Mouse (Mus musculus): ENCODE measurements around the gene Zdhhc5.

The Zdhhc5 gene

DNA sequence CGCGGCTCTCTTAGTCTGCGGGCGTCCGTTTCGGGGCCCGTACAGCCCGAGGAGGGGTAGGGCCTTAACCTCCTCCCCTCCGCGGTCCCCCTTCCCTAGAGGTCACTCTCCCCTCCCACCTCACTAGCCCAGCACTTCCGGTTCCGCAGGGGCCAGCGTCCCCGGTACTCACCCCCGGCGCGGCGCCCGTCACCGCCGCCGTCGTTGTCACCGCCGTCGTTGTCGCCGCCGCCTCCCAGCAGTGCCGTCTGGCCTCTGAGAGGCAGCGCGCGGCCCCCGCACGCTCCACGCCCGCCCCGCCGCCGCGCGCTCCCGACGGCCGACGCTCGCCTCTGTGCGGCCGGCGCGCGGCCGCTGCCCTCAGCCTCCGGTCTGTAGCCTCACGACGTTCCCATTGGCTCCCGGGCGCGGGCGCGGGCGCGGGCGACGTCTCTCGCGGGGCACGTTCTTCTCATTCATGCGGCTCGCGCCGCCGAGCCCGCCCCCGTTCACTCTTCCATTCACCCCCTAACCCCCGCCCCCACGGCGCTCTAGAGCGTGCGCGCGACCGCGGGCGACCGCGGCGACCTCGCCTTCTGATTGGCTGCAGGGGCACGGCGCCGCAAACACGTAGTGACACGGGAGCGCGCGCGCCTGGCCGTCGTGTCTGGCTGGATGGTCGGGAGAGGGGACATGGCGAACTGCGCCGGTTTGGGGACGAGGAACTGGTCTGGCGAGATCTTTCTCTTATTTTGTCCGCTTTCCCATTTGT is at the start of gene Zdhhc5:
Gene Zdhhc5, minus strand, starts transcription at position 370 of the 751 bp plus-strand sequence.
- peak; percentile 97 for DNase-seq (ENCODE audit: low read depth, low spot score)

GRCm38 (mm10) chr2:84762818-84763217 is 47.8 kb upstream of the Zdhhc5 start:
- no peak for DNase-seq (ENCODE audit: low read depth, low spot score)

DNA sequence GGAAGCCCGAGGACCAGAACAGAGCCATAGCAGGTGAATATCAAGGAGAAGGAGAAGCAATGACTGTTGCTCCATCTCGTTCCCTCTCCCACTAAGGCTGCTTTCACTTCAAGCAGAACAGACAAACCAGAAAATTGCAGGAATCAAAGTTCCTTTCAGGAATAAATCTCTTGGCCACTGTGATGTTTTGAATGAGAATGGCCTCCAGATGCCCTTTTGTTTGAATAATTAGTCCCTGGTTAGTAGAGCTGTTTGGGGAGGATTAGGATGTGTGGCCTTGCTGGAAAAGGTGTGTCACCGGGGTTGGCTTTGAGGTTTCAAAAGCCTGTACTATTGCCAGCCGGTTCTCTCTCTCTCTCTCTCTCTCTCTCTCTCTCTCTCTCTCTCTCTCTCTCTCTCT is 47.3 kb upstream of the Zdhhc5 start:
- DNase-seq (ENCODE audit: low read depth, low spot score): no peak

- DNase-seq (ENCODE audit: low read depth, low spot score): no peak
Measured at GRCm38 (mm10) chr2:84761840-84762239, 46.9 kb upstream of the Zdhhc5 start.

- DNase-seq (ENCODE audit: low read depth, low spot score): no peak
Measured at GRCm38 (mm10) chr2:84761309-84761708, 46.3 kb upstream of the Zdhhc5 start.

GRCm38 (mm10) chr2:84760777-84761176 is 45.8 kb upstream of the Zdhhc5 start:
- DNase-seq (ENCODE audit: low read depth, low spot score): no peak

GRCm38 (mm10) chr2:84758542-84759127 is 43.7 kb upstream of the Zdhhc5 start:
- DNase-seq (ENCODE audit: low read depth, low spot score): no peak

- DNase-seq (ENCODE audit: low read depth, low spot score): no peak
Measured at GRCm38 (mm10) chr2:84757026-84757682, 42.2 kb upstream of the Zdhhc5 start.

DNA sequence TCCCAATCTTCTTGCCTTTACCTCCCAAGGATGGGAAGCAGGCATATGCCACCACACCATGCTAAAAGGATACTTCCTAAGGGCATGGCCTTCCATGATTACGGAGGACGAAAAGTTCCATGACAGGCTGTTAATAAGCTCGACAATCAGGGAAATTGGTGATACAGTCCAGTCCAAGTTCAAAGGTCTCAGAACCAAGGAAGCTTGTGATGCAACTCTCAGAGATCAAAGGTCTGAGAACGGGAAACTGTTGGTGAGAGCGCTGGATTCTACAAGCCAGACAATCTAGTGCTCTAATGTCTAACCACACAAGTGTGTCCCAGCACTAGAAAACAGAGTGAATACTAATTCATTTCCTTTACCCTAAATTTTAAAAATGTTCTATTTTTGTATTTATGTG is 41.3 kb upstream of the Zdhhc5 start:
- DNase-seq (ENCODE audit: low read depth, low spot score): no peak

DNA sequence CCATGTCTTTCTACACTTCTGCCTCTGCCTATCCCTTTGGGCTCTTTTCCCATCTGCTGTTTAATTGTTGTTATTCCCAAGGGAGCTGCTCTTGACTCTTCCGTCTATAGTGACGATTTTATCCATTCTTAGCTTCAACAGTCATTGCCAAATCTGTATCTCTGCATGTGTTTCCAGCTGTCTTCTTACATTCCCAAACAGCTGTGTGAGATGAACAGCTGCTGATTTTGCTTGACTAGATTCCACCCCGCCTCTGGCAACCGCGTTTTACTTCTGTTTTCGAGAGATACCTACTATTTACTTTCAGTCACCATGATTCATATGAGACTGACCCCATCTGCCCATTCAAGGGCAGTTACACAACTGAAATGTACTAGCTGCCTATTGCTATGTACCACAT is 35.1 kb upstream of the Zdhhc5 start:
- DNase-seq (ENCODE audit: low read depth, low spot score): no peak

DNA sequence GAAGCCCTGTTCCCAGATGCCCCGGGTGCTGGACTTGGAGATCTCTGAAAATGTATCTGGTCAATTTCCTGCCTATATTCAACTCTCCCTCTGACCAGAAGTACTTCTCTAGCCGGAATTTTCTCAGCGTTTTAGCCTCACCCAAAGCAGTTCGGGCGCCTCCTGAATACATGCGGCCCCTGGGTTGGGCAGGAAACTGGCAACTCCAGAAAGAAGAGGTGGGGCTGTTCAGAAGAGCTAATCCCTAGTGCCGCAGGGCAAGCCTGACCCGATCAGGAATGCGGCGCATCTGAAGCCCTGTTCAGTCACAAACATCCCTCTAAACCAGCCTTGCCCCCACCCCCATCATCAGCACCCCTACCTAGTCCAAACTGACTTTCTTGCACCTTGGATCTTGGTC is 29.1 kb upstream of the Zdhhc5 start:
- DNase-seq (ENCODE audit: low read depth, low spot score): no peak

DNA sequence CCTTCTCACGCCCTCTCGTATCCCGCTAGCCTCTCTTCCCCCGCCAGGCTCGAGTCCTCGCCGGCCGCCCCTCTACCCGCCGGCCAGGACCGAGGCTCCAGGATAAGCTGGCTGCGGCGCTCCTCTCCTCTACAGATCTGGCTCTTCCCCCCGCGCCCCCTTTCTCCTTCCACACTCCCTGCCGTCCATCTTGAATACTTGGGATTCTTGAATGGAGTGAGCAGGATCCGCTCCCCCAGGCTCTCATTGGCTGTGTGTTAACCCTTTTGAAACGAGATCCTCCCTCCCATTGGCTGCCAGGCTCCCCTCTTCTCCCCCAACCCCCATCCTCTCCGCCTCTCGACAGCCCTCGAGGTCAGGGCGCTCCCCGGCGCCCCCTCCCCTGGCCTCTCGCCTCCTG is 28.6 kb upstream of the Zdhhc5 start, which contains the start of gene Gm19426:
Gene Gm19426, minus strand, starts transcription at position 95 of the 400 bp plus-strand sequence.
- DNase-seq (ENCODE audit: low read depth, low spot score): peak; percentile 37

DNA sequence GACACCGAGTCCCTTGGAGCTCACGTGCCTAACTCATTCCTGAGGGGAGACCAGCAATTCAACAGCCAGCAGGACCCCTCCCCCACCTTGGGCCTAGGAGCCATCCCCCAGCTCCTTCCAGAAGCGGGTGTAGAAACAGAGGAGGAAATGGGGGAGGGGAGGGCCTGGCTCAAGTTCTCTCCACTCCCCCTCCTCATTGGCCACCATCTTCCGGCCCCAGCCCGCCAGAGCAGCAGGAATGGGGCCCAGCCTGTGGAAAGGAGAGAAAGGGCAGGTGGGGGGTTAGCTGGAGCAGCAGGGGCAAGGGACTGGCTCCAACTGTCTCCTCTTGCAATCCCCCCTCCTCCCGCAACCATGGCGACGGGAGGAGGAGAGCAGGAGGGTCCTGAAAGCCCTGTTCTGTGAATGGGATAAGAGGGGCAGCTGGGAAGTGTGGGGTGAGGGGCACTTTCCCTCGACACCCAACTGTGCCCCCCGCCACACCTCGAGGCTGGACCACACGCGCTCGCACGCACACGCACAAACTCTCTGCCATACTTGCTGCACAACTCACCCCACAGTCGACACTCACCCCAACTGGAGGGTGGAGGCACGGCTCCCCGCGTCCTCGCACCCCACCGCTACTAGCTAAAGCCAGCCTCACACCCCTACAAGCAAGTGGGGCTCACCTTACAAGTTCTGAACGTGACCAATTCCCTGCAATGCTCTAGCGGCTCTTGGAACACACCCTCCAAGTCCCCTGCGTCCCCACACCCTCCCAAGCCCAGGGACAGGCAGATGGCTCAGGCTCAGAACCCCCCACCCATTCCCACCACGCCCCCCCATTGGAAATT is 27.7 kb upstream of the Zdhhc5 start:
- DNase-seq (ENCODE audit: low read depth, low spot score): no peak

GRCm38 (mm10) chr2:84741841-84742450 is 27.0 kb upstream of the Zdhhc5 start:
- no peak for DNase-seq (ENCODE audit: low read depth, low spot score)

DNA sequence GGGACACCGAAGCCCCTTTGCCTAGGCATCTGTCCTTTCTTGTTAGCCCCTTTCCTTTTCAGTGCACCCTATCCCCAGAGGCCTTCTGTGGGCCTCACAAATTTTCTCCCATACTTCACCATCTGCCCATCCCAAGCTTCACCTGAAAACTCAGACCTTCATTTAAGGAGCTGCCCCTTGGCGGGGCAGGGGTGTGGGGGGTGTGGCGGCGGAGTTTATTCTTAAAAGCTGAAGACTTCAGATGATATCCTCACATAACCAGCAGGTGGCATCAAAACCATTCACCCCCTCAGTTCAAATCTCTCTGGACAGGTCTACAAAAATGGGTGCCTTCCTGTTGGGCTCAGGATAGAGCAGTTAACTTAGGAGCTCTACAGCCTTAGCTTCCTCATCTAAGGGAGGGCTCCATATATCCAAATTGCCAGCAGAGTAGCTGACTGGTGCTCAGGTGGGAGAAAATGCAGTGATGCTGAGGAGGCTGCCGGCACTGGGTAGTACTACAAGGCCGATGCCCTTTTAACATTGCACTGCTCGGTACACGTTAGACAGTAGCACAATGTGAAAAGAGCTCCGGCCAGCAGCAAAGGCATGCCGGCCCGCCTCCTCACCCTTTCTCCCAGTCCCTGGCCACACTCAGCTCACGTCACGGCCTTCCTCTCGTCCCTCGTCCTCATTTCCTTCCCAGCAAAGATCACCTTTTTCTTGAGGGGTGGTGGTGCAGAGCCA is 25.8 kb upstream of the Zdhhc5 start:
- DNase-seq (ENCODE audit: low read depth, low spot score): no peak

DNA sequence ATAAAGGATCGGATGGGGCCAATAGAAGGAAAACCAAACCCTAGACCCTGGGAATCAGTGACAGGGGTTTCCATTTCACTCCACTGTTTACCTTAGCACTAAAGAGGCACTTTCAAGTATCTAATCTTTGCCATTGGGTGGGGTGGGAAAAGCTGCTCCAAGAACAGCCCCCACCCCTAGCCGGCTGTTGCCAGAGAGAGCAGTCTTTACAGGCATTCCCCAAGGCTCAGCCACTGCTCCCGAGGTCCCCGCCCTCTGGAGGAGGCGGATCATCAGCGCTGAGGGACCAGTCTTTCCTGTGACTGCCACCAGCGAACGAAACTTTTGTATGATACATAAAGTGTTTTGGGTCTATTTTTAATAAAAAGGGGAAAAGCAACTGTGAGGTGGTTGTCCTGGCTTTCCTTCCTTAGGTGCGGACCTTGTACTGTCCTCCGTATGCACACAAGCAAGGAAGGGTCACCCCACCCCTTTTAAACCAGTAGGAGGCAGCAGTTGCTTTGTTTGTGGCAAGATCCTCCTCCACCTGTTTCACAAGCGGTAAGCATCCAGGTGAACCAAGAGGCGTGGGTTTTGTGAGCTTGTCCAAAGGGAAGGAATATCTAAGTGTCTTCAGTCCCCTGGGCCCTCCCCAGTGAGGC is 23.4 kb upstream of the Zdhhc5 start:
- no peak for DNase-seq (ENCODE audit: low read depth, low spot score)

DNA sequence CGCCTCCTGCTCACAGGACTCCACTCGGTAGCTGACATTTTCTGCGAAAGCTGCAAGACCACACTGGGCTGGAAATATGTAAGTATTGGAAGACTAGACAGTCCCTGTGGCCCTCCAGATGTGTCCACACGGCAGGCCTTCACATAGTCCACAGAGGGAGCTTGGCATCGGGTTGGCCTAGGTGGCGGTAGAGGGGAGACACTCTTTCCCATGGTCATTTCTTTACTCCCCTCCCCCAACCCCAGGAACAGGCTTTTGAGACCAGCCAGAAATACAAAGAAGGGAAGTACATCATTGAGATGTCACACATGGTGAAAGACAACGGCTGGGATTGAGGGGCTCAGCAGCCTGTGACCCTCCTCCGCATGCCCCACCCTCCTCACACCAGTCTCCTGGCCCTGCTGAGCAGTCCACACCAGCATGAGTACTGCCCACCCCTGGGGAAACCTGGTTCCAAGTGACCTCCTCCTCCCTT is 22.5 kb upstream of the Zdhhc5 start:
- DNase-seq (ENCODE audit: low read depth, low spot score): no peak

GRCm38 (mm10) chr2:84736312-84737161 is 21.6 kb upstream of the Zdhhc5 start:
- DNase-seq (ENCODE audit: low read depth, low spot score): no peak

DNA sequence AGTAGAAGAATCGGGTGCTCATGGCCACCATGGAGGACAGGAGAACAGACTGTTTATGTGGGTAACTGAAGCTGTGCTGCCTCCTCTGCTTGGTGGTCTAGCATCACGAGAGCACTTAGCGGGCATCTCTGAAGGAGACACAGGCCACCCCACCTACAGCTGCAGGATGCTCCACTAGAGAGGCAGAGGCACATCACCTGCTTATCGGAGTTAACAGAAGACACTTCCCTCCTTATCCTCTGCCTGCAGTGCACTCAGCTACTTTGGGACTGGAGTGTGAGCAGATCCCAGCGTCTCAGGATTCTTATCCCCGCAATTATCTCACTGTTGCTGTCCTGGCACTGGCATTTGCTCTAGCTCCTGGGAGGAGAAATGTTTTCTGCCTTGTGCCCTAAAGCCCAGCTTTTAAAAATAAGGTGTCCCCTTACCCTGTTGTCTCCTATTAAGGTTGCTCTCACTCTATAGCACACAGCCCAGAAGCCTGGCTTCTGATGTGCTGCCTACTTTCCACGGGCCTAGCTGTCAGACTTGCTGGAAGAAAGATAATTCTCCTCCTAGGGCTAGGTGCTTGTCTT is 20.5 kb upstream of the Zdhhc5 start:
- DNase-seq (ENCODE audit: low read depth, low spot score): no peak

All from retina, adult 2 months (tissue).